Mouse (Mus musculus) lung, postnatal 0 days (tissue): ENCODE measurements around the gene Rftn1. TPM values are rescaled to one million over a fixed set of nuclear protein-coding genes. Genes with fewer than 3 reads are reported as not detected.

Experiments
- ATAC-seq: fragments of 200-750 bp; cut with Nextera tagmentation; 2 replicates; pipeline ENCODE4 v1.8.0; 2017; ENCODE audit warnings: moderate library complexity
- DNase-seq: peaks from one replicate; pipeline ENCODE4 v3.0.0-alpha.2; 2016; ENCODE audit warnings: low spot score
- H3K27ac ChIP-seq: fragments of 300-500 bp; sonication (generic); 2 replicates; pipeline ENCODE4 v1.5.1; 2014; ENCODE audit warnings: antibody characterized with exemption, mild to moderate bottlenecking, low read length, mixed read lengths
- H3K27me3 ChIP-seq: fragments of 300-500 bp; sonication (generic); replicated peaks from 2 replicates; pipeline ENCODE4 v1.6.1; 2014; ENCODE audit warnings: low read length, mixed read lengths; ENCODE audit not compliant: insufficient read depth
- H3K36me3 ChIP-seq: fragments of 300-500 bp; sonication (generic); 2 replicates; pipeline ENCODE4 v1.6.1; 2014; ENCODE audit warnings: low read length, mixed read lengths; ENCODE audit not compliant: insufficient read depth
- H3K4me1 ChIP-seq: fragments of 300-500 bp; sonication (generic); 2 replicates; pipeline ENCODE4 v1.6.1; 2014; ENCODE audit warnings: antibody characterized with exemption, low read depth, low read length, mixed read lengths; ENCODE audit not compliant: insufficient read depth
- H3K4me2 ChIP-seq: fragments of 300-500 bp; sonication (generic); replicated peaks from 2 replicates; pipeline ENCODE4 v1.6.1; 2014; ENCODE audit warnings: low read depth, mild to moderate bottlenecking, low read length, moderate library complexity, mixed read lengths
- H3K4me3 ChIP-seq: fragments of 300-500 bp; sonication (generic); 2 replicates; pipeline ENCODE4 v1.5.1; 2014; ENCODE audit warnings: low read depth, low read length
- H3K9ac ChIP-seq: fragments of 300-500 bp; sonication (generic); replicated peaks from 2 replicates; pipeline ENCODE4 v1.6.1; 2014; ENCODE audit warnings: low read depth, mild to moderate bottlenecking
- H3K9me3 ChIP-seq: fragments of 300-500 bp; sonication (generic); 2 replicates; pipeline ENCODE4 v1.6.1; 2016; ENCODE audit warnings: low read length, mixed read lengths
- CTCF ChIP-seq: IDR thresholded peaks from 2 replicates; pipeline ENCODE4 v1.5.1; 2016; ENCODE audit warnings: antibody characterized with exemption, mild to moderate bottlenecking
- EP300 ChIP-seq: IDR thresholded peaks from 2 replicates; pipeline ENCODE4 v1.6.1; 2016; ENCODE audit warnings: antibody characterized with exemption, mild to moderate bottlenecking, control low read depth
- WGBS: fragments of 180-500 bp; shearing (Covaris S2); extraction: QIAGEN DNeasy Blood & Tissue Kit; methylation state at CpG from one replicate; pipeline ENCODE4 v1.1.7; 2014; 5-methylcytosine and 5-hydroxymethylcytosine counted together
- polyA plus RNA-seq: library from polyadenylated mRNA; unstranded; fragments of >200 nt; fragmentation: Nextera tagmentation; extraction: Ambion mirVana; gene quantifications from 2 replicates; pipeline ENCODE4 v1.2.1, GENCODE M21; 2015

Gene Rftn1
- polyA plus RNA-seq, 1 experiment from 2014 or later = 18.2 TPM

GRCm38 (mm10) chr17:50205152-50205782 is 14.8 kb upstream of the Rftn1 start:
- DNase-seq (no peak), ATAC-seq (no peak)
- Histone ChIP-seq H3K4me1 (no peaks in the 10 kb centered on the region), H3K27me3 (no peaks in the 10 kb centered on the region), H3K36me3 (no peaks in the 10 kb centered on the region), H3K9ac (no peak overlapping the region), H3K4me3 (no peak overlapping the region), H3K27ac (no peak overlapping the region), H3K9me3 (no peaks in the 10 kb centered on the region), H3K4me2 (no peak overlapping the region)
- no peak for TF ChIP-seq EP300
- WGBS = 77% methylated on average over 1 of the region's 1 CpGs

DNA sequence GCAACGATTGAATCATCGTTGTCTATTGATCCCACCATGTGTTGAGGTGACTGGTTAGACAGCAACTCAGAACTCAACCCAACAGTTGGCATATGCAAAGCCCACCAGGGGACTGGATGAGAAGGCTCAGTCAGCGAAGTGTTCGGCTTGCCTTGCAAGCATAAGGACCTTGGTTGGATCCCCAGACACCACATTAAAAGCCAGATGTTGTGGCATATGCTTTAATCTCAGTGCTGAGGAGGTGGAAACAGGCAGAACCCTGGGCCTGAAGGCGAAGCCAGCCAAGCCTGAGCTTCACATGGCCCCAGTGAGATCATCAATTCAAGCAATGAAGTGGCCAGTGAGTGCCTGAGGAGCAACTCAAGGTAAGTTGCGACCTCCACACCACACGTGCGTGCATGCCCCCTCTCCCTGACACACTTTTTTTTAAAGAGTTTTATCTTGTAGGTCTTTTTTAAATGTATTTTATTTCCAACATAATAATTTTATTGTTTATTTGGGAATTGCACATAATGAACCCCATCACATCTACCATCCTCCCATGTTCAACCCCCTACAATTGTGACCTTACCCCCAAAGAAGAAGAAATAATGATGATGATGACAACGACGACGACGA is 11.5 kb upstream of the Rftn1 start:
- ATAC-seq = no peak
- Histone ChIP-seq H3K36me3 (no peaks in the 10 kb centered on the region), H3K27me3 (no peaks in the 10 kb centered on the region), H3K27ac (no peak overlapping the region), H3K4me3 (no peak overlapping the region), H3K4me1 (no peaks in the 10 kb centered on the region), H3K4me2 (no peak overlapping the region), H3K9ac (no peak overlapping the region), H3K9me3 (no peaks in the 10 kb centered on the region)
- no peak for DNase-seq
- no peak for TF ChIP-seq CTCF
- no peak for TF ChIP-seq EP300
- 89% methylated on average over 12 of the region's 12 CpGs for WGBS

GRCm38 (mm10) chr17:50199075-50199850 is 8.8 kb upstream of the Rftn1 start:
- no peak overlapping the region for H3K27ac ChIP-seq
- H3K36me3 ChIP-seq = no peaks in the 10 kb centered on the region
- ATAC-seq = no peak
- H3K4me1 ChIP-seq = no peaks in the 10 kb centered on the region
- no peak for DNase-seq
- TF ChIP-seq EP300 (no peak), CTCF (no peak)
- no peaks in the 10 kb centered on the region for H3K9me3 ChIP-seq
- H3K9ac ChIP-seq = no peak overlapping the region
- WGBS = 76% methylated on average over 8 of the region's 8 CpGs
- H3K4me2 ChIP-seq = no peak overlapping the region
- no peaks in the 10 kb centered on the region for H3K27me3 ChIP-seq
- no peak overlapping the region for H3K4me3 ChIP-seq

DNA sequence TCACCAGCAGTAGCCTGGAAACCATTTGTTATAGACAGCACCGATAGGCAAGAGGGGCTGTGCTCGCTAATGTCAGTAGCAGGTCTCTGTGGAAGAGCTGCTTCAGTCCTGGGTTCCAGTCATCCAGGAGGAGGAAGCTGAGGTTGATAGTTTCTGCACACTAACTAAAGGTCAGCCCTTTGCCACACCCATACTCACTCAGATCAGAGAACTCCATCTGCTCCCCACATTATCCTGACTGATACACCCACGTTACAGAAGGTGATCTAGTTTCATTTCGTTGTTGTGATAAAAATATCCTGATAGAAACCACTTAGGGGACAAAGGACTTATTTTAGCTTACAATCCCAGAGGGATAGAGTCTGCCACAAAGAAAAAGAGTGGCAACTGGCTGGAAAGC is 7.1 kb upstream of the Rftn1 start:
- Histone ChIP-seq H3K36me3 (no peaks in the 10 kb centered on the region), H3K27ac (no peak overlapping the region)
- WGBS = 83% methylated on average over 4 of the region's 4 CpGs

DNA sequence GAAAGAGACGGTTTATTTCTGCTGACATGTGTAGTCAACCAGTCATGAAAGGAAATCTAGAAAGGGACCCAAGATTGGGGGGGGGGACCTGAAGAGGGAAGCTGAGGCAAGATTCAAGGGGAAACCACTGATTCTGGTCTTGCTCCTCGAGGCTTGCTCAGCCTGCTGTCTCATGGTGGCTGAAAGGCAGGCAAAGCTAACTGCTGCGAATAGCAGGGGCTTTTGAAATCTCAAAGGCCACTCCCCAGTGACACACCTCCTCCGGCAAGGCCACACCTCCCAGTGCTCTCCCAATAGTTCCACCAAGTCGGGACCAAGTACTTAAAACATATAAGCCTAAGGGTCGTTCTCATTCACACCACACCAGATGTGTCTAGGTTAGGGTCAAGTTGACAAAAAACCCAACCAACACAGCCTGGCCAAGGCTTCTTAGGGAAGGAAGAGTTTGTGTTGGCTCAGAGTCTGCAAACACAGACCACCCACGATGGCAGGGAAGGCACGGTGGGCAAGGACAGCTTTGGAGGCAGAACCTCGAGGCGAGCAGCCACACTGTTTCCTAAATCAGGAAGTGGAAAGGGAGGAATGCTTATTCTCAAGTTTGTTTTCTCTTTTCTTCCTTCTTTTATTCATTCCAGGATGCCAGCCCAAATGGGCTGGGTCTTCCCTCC is 5.7 kb upstream of the Rftn1 start:
- DNase-seq = peak; percentile 21
- 24% methylated on average over 10 of the region's 10 CpGs for WGBS
- Histone ChIP-seq H3K4me1 (no peaks in the 10 kb centered on the region), H3K9me3 (no peaks in the 10 kb centered on the region), H3K27ac (no peak overlapping the region), H3K4me3 (no peak overlapping the region), H3K27me3 (no peaks in the 10 kb centered on the region), H3K4me2 (no peak overlapping the region), H3K9ac (no peak overlapping the region), H3K36me3 (no peaks in the 10 kb centered on the region)
- TF ChIP-seq CTCF (no peak), EP300 (no peak)
- no peak for ATAC-seq

More for the DNA sequence above, 7.1 kb upstream of the Rftn1 start:
- ATAC-seq = no peak
- no peak for DNase-seq
- Histone ChIP-seq H3K27me3 (no peaks in the 10 kb centered on the region), H3K4me1 (no peaks in the 10 kb centered on the region), H3K4me2 (no peak overlapping the region), H3K9me3 (no peaks in the 10 kb centered on the region), H3K4me3 (no peak overlapping the region), H3K9ac (no peak overlapping the region)
- TF ChIP-seq EP300 = no peak
- TF ChIP-seq CTCF = no peak

GRCm38 (mm10) chr17:50195399-50195798 is 4.9 kb upstream of the Rftn1 start:
- no peak overlapping the region for H3K4me2 ChIP-seq
- DNase-seq (no peak), ATAC-seq (no peak)
- H3K27me3 ChIP-seq = no peaks in the 10 kb centered on the region; the same call in 1 of the 2 replicates
- no peaks in the 10 kb centered on the region for H3K36me3 ChIP-seq
- H3K4me1 ChIP-seq = no peaks in the 10 kb centered on the region
- H3K9me3 ChIP-seq = no peaks in the 10 kb centered on the region
- TF ChIP-seq EP300 (no peak), CTCF (no peak)
- no peak overlapping the region for H3K27ac ChIP-seq
- H3K4me3 ChIP-seq = no peak overlapping the region
- H3K9ac ChIP-seq = no peak overlapping the region
- 93% methylated on average over 7 of the region's 7 CpGs for WGBS
